Mouse (Mus musculus) lung, postnatal 36 days (tissue): ENCODE measurements around the gene Zfyve1.
A peak's percentile ranks its signal among the peaks of the same experiment; 100 is the strongest.

Source experiments
- DNase-seq: peaks from one replicate; pipeline ENCODE4 v3.0.0; 2022; ENCODE audit warnings: mixed read lengths

Gene Zfyve1

DNA sequence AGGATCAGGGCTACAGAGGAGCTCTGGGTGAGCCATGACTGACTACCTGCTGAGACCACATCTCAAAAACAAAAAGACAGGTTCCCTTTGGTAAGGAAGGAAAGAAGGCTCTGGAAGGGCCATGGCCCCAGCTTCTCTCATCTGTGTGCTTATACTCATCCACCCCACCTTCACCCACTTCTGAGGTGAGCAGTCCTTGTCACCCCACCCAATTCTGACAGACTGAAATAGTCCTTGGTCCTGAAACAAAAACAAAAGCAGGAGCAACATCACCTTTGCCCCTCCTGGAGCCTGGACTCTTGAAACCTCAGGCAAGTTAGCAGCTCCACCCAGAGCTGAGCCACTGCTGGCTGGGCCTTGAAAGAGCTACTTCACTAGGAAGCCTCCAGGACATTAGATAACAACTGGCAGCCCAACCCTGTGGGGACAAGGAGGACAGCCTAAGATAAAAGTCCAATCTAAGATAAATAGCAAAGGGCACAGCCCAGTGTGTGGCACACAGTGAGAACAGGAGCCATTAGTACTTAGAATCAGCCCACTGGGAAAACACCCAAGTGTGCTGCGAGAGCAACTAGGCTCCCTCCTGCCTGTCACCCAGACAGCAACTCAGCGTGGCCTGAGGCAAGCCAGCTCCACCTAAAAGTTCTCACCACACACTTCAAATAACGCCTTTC lies 18.0 kb downstream of the Zfyve1 start:
- peak; percentile 24 for DNase-seq

DNA sequence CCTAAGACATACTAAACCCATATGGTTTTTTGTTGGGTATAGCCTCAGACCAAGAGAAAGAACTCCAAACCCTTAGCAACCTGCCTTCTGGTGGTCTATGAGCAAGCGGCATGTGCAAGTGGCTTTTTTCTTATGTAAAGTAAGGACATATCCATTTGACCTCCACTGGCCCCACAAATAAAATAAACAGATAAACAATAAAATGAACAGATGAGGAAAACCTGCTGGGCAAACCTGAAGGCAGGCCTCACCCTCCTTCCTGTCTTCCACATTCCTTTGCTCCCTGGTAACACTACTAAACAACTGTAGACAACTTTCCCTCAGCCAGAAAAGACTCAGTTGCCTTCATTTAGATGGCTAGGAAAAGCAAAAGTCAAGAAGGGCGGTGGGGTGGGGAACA lies 18.7 kb downstream of the Zfyve1 start:
- no peak for DNase-seq

DNA sequence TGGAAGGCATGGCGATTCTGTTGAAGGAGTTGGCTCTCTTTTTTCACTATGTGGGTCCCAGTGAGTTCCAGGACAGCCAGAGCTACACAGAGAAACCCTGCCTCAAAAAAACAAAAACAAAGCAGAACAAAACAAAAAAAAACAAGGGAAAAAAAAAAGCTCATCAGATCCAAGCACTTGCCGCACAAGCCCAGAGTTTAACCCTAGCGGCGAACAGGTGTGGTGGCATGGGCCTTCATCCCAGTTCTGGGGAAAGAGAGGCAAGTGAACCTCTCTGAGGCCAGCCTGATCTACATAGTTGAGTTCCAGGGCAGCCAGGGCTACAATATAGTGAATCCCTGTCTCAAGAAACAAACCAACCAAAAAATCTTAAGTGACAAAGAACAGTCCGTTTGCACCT lies 19.6 kb downstream of the Zfyve1 start:
- DNase-seq: no peak

DNA sequence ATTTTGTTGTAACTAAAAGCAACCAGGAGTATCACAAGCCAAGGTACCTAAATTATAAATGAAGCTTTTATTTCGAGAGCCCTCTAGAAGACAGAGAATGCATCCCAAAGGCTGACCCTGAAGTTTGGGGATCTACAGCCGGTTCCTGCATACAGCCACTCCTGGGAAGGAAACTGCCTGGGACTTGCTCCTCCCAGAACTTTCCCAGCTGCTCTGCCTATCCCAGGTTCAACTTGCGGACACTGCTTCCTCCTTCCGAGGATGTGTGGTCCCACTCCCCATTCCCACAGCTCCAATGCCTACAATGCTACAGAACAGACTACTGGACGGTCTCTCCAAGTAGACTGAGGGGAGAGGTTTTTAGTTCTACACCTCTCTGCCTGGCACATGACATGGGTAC lies 24.3 kb downstream of the Zfyve1 start:
- DNase-seq: no peak

DNA sequence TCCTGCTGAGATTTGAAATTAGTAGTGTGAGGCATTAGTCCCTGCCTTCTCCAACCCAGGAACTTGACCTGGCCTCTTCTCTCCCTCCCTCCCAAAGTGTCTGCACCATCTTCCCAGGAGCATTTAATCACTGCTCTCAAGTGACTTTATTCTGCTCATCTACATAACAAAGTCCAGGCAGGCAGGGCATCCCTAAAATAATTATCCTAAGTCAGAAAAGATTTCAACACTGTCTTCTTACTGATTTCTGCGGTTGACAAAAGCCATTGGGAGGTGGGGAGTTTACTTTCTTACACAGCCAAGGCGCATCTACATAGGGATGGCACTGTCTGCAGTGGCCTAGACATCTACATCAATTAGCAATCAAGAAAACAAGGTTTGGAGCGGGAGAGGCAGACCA lies 27.2 kb downstream of the Zfyve1 start:
- no peak for DNase-seq

DNA sequence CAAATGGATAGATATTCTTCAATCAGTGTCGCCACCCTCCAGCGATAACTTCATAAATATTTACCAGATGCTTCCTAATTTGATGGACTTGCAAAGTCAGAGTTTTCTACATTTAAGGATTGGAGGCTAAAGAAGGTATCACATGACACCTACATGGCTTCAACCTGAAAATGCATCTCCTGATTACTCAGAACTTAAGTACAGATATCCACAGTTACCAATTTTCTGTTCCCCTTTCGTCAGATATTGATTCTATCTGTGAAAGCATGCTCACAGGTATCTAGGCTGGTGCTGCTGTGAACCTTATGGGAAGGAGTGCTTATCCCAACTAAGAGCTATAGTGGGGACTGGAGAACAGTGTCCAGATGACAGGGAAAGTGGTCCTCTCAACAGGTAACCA lies 34.4 kb downstream of the Zfyve1 start:
- no peak for DNase-seq

DNA sequence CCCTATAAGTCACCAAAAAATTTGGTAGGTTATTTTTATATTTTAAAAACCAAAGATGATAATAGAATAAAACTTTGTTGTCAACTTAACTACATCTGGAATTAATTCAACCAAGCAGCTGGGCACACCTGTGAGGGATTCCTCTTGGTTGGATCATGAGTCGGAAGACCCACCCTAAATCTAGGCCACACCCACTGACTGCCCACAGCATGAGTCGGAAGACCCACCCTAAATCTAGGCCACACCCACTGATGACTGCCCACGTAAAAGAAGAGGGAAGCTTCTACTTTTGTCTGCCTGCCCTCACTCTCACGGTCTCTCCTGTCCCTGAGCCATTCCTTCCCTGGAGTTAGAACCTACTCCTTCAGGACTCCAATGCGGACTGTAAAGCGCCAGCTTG lies 36.8 kb downstream of the Zfyve1 start:
- DNase-seq: no peak

DNA sequence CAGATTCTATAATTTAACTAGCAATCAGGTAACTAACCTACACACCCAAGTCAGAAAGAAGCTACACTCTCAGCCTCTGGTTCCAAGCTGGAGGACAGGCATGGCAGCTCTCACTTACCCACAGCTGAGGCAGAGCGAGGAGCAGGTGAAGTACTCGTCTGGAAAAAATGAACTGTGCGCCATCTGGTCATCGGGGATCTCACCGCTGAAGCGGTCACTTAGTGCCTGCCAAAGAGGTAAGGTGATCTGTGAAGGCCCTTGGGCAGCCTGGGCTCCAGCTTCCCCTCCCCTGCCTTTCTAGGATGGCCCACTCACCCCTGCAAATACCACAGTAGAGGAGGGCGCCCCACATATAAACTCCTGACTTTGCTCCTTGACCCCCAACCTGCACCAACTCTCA lies 38.5 kb downstream of the Zfyve1 start:
- no peak for DNase-seq

DNA sequence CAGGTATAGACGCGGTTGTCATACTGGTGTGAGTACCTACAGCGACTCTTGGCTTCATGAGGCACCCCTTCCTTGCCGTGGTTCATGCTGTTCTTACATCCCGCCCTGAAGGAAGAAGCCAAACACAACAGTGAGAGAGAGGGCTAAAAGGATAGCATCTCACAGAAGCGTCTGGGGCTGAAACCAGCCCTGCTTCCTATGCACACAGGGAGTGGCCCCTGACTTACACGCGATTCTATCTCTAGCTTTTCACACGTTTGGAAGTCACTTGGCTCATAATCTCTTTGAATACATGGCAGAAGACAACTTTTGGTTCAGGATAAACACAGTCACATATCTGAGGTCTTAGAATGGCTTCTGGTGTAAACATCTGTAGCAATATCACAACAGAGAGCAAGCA lies 41.4 kb downstream of the Zfyve1 start:
- peak; percentile 10 for DNase-seq

DNA sequence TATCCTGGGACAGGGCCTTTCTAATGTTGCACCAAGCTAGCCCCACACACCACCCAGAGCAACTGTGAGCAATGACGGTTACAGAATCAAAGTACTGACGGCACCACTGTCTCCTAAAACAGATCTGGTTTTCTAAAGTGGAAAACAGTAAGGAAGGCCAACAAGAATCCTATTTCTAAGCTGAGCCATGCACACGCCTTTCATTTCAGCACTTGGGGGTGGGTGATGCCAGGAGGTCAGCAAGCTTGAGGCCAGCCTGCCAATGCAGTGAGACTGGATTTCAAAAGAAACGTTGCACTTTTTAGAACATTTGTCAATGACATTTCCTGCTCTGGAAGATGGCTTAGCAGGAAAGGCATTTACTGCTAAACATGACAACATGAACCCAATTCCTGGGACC lies 43.2 kb downstream of the Zfyve1 start:
- DNase-seq: no peak

DNA sequence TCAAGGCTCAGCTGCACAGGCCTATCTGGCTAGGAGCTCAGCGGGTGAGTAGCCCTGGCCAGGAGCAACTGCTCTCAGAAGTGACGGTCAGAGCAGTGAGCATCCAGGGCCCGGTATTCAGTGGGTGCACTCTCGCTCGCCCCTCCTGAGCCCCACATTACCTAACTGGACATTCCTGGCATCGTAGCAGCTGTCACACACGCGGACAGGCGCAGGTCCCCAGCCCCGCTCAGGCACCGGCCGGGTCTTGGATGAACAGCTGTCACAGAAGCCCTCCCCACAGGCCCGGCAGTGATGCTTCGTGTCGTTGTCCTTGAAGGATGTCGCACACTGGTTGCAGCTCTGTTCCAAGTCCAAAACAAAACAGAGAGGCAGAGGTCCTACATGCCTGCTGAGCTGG lies 45.7 kb downstream of the Zfyve1 start:
- DNase-seq: no peak

DNA sequence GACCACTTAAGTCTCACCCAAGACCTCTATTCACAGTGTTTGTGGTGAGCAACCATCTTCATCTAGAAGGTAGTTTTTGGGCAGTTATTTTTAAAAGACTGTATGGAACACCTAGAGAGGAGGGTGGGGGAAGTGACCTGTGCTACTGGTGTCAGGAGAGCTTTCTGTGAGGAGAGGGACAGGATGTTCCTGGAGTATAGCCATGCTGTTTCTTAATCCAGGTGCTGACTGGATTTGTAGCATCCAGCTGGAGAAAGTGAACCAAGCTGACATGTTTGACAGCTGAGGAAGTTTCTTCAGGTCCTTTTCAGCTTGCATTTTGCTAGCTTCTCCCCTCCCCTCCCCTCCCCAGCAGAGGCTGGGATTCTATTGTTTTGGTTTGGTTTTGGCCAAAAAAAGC lies 52.2 kb downstream of the Zfyve1 start:
- DNase-seq: no peak

DNA sequence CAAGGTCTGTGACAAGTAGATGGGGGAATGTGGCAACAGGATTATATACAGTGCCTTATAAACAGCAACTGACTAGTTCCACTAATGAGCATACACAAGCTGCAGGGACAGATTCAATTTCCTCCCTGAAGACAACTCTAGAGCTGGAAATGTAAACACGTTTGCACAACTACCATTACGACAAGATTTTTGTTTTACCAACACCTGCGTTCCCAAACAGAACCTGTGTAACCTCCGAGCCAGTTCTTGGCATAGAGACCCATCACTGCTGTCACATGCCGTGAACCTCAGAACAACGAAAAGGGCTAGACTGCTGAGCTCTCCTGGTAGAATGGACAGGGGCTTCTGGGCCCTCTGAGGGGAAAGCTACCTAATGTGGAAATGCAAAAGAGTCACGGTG lies 53.0 kb downstream of the Zfyve1 start:
- peak; percentile 29 for DNase-seq

DNA sequence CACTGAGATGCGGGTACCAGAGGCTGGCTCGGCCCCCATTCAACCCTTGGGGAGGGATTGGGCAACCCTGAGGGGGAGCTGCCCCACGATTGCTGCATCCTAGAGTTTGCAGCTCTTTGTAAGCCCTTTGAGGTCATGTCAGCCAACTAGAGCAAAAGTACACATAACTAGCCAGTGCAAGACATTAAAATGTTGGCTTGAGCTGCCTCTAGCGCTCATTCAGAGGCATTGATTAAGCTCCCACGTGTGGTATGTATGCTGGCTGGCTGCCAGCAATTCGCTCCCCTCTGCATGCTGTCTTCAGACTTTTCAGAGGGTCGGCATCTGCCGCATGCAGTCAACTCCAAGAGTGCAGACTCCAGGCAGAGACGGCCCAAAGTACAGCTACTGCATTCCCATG lies 61.0 kb downstream of the Zfyve1 start:
- no peak for DNase-seq

DNA sequence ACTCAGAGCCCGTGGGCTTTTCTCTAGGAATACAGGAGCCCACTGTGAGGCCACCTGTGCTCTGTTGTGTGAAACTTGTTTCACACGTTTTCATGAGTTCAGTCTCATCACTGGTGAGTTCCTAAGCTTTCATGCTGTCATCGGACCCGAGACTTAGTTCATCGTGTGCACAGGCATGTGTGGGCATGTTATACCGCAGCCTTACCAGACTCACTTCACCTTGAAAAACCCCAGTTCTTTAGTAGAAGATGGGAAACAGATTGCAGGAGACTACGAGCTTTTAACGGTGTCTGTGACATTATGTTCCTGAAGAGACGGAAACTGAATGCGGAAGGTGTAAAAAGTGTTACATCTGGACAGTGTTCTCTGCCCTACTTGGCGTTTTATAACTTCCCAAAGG lies 61.6 kb downstream of the Zfyve1 start:
- no peak for DNase-seq

DNA sequence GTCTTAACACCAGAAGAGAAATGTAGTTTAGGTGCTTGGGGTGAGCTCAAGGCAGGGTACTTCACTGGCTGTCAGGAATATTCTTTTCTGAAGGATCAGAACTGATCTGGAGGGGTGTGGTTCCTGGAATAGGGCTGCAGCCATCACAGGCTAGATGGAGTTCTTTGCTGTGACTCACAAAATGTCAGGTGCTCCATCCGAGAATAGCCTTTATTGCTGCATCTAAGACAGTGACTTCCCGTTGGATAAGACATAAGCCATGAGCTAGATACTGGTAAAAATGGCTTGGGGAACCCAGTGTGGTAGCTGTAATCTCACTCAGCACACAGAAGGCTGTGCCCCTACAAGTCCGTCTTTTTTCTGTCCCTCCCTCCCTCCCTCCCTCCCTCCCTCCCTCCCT lies 62.8 kb downstream of the Zfyve1 start:
- no peak for DNase-seq

DNA sequence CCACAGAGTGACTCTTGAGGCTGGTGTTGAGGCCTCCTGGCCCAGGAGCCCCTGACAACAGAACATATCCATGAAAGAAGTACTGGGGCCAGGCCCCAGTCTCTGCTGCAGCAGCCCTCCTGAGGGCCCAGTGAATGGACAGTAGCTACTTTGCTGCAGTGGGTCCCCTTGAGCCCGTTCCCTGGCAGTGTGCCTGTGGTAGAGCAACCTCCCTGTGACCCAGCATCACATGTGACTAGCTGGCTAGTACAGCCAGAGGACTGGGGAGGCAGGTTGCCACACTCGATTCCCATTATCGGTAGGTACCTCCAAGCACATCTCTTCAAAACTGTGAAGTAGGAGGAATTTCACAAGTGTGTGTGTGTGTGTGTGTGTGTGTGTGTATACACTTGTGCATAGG lies 64.1 kb downstream of the Zfyve1 start:
- no peak for DNase-seq

DNA sequence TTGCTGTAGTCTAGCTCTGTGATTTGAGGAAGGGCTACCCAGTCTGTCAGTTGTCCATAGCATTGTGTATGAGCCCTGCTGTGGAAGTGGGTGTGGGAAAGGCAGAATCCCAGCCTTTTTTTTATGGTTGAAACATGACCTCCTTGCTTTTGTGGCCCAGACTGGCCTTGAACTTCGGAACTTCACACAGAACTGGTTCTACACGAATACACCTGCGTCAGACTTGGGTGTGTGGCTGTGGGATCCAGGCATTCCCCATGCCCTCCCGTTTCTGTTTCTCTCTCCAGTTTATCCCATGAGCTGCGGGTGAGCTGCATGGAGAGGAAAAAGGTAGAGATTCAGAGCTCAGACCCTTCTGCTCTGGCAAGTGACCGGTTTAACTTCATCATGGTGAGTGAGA lies 65.0 kb downstream of the Zfyve1 start:
- no peak for DNase-seq

DNA sequence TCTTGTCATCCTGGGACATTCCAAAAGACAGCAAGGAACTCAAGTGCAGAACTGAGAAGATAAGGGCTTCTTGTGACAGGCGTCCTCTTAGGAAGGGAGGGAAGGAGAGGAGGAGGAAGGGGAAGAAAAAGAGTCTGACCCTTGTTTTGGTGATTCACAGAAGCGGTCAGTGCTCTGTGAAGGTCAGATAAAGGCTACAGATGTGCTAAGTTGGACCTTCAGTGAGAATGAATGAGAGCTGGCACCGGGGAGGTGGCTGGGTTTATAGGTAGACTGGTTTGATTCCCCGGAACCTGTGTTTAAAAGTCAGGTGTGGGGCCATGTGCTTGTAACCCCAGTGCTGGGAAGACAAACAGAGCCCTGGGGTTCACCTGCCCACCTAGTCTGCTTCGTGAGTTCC lies 68.4 kb downstream of the Zfyve1 start:
- no peak for DNase-seq

DNA sequence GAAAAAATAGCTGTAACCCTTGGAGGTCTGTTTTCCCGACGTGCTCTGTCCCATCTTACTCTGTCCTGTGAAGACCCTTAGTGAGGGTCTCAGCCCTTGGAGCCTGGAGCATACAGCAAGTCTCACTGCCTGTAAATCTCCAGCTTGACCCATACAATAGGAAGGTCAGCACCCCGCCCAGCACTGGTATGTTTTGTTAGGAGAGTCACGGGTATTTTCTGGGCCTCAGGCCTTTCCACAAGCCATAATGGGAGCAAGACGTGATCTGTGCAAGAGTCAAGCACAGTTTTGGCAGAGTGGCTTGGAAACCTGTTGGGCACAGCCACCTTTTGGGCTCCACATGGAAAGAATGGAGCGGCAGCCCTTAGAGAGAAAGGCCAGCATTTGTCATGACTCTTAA lies 69.2 kb downstream of the Zfyve1 start:
- DNase-seq: no peak

DNA sequence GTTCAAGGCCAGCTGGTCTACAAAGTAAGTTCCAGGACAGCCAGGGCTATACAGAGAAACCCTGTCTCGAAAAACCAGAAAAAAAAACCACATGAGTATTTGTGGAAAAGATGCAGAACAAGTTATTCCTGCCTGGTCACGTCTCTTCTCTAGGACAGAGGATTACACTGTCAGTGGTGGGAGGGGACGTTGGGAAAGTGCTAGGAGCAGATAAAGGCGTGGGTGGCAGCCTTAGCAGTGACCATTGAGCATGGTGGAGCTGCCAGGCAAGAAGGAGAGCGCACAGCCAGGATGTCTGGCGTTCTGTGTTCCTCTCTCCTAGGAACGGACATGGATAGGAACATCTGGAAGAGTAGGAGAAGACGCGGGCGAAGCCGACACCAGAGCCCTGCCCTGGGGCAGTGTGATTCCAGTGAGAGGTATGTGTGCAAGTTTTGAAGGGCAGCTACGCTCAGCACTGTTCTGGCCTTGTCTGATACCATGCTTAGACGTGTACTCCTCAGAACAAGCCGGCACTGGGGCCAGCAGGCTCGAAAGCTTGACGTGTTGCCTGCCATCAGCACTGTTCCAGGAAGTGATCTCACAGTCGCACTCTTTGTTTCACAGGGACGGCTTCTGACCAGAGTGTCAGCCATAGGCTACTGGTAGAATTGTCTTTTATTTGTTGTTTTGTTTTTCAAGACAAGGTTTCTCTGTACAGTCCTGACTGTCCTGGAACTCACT lies 71.0 kb downstream of the Zfyve1 start:
- DNase-seq: no peak

DNA sequence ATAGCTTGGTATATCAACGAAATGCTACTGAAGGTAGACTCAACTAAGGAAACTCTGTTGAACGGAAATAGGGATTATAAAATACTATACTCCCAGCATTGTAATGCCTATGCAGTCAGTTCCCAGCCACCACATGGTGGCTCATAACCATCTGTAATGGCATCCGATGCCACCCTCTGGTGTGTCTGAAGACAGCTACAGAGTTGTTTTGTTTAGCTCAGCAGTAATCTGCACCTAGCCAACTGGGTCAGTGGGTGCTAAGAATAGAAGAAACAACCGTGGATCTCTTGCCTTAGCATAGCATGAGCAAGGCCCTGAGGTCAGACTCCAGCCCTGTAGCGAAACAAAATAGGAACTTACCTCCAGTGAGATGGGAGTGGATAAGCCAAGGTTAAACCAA lies 72.7 kb downstream of the Zfyve1 start:
- no peak for DNase-seq

DNA sequence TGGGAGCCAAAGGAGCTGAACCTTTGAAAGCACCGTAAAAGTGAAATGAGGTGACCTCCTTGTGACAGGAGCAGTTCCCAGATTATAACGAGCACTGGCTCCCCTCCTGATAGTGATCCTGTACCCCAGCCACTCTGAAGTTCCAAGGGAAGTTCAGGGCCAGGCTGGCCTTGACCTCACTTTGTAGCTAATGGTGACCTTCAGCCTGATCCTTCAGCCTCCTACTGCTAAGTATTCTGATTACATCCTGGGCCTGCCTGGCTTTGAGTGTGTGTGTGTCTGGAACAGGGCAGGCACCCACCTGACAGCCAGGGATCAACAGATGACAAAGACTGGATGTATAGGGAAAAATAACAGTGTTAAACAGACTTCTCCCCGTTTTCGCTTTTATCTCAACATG lies 73.1 kb downstream of the Zfyve1 start:
- no peak for DNase-seq

DNA sequence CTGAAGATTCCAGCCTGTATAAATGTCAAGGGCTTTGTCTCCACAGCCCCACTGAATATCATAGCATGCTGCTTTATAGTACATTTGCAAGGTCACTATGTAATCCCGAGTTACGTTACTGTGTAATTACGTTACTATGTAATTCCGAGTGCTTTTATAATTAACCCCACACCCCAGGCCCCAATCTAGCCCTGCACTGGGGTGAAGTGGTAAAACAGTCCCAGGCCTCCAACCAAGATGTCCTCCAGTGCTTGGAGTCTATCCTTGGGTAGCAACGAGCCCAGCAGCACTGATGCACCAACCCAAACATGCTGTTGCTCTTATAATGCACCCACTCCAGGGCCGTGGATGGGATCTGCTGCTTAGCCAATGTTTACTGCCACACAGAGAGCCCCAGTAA lies 74.0 kb downstream of the Zfyve1 start:
- no peak for DNase-seq

DNA sequence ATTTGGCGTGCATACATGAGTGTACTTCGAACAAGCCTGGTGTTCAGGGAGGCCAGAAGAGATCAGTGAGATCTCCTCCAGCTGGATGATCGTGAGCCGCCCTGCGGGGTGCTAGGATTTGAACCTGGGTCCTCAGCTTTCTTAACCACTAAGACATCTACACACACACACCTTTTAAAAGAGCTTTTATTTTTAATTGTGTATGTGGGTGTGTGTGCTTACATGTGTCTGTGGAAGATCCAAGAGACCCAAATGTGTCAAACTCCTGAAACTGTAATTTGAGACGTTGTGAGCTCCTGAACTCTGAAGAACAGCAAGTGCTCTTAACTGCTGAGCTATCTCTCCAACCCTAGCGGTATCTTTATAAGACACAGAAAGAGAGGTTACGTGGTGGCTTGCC lies 75.9 kb downstream of the Zfyve1 start:
- no peak for DNase-seq
